Mouse (Mus musculus) thymus, adult 2 months (tissue): ENCODE results near the gene Lrrc58.

ENCODE experiments used
- CTCF ChIP-seq: fragments of 200-500 bp; IDR thresholded peaks from 2 replicates; pipeline ENCODE4 v1.5.1; 2012; ENCODE audit warnings: mild to moderate bottlenecking, control low read depth, low read length, moderate library complexity, borderline replicate concordance; ENCODE audit not compliant: control insufficient read depth, poor library complexity, insufficient read depth; ENCODE audit errors: extremely low read depth
- POLR2A ChIP-seq: fragments of 200-500 bp; IDR thresholded peaks from 2 replicates; pipeline ENCODE4 v1.6.1; 2012; ENCODE audit warnings: mild to moderate bottlenecking, low read length, control low read depth, moderate library complexity; ENCODE audit not compliant: control insufficient read depth, poor library complexity, insufficient read depth; ENCODE audit errors: extremely low read depth

DNA sequence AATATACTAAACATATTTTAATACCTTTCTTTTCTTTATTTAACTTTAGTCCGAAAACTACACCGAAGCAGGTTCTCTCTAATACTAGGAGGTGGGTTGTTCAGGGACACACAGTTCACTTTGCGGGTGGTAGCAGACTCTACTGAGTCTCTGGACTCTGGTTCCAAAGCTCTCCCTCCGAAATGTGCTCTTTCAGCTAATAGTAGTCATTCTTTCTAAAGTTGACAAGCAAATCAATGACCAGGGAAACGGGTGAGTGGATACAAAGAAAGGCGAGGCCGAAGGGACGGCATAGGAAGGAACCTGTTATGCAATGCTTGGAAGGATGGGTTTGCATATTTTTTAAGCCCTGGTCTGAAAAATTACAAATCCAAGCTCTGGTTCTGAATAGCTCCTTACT is 10.7 kb upstream of the Lrrc58 start:
- TF ChIP-seq POLR2A, result no peak
- no peak for TF ChIP-seq CTCF
